In genomic region chr5:111360546-111360945, GRCm38 (mm10) we compare ENCODE assay signal across 17 mouse cellular contexts. TPM values are rescaled to one million over a fixed set of nuclear protein-coding genes. Genes with fewer than 3 reads are reported as not detected.
DNase-seq lines count a peak whose midpoint lies in the region; ATAC-seq and TF ChIP-seq lines count a peak whose summit lies in the region.
"Had no signal": no experiment of that assay in that cellular context is flagged by ENCODE, and none has a peak within 500 bp of the region (broad histone marks: within the 10 kb centered on the region; RNA-seq: fewer than 3 reads in every experiment).

No protein-coding gene starts in this region.

- no peak overlapping the region for H3K27ac ChIP-seq in forebrain, postnatal 0 days (ENCODE audit: low read depth, low read length)
- H3K27ac ChIP-seq in forebrain, embryonic 16.5 days (ENCODE audit: low read length) = no peak overlapping the region
- H3K27ac ChIP-seq: hindbrain, embryonic 14.5 days; kidney, embryonic 15.5 days; neural tube, embryonic 12.5 days had no signal

- H3K27me3 ChIP-seq in forebrain, postnatal 0 days (ENCODE audit: insufficient read depth, low read length) = no peaks in the 10 kb centered on the region
- H3K27me3 ChIP-seq in forebrain, embryonic 16.5 days (replicated peaks; ENCODE audit: control insufficient read depth, insufficient read depth, low read length) = no peaks in the 10 kb centered on the region
- H3K27me3 ChIP-seq: kidney, embryonic 15.5 days; midbrain, embryonic 12.5 days; neural tube, embryonic 12.5 days had no signal

- no peaks in the 10 kb centered on the region for H3K4me1 ChIP-seq in forebrain, postnatal 0 days (ENCODE audit: insufficient read depth)
- no peaks in the 10 kb centered on the region; the same call in 1 of the 2 replicates for H3K4me1 ChIP-seq in forebrain, embryonic 16.5 days (replicated peaks; ENCODE audit: control insufficient read depth, insufficient read depth, low read length)
- H3K4me1 ChIP-seq: kidney, embryonic 15.5 days; neural tube, embryonic 12.5 days had no signal

- no peak overlapping the region for H3K4me2 ChIP-seq in forebrain, postnatal 0 days (ENCODE audit: low read depth)
- no peak overlapping the region for H3K4me2 ChIP-seq in forebrain, embryonic 16.5 days (ENCODE audit: low read length)
- H3K4me2 ChIP-seq: heart, embryonic 11.5 days; hindbrain, embryonic 14.5 days; kidney, embryonic 15.5 days; midbrain, embryonic 12.5 days; neural tube, embryonic 12.5 days had no signal

- H3K36me3 ChIP-seq in forebrain, postnatal 0 days (ENCODE audit: insufficient read depth) = peaks cover 41% of the 10 kb centered on the region
- H3K36me3 ChIP-seq in forebrain, embryonic 16.5 days (ENCODE audit: control insufficient read depth, insufficient read depth) = peaks cover 6% of the 10 kb centered on the region; the same call in 1 of the 2 replicates

- ATAC-seq in forebrain, postnatal 0 days = no peak
- ATAC-seq in forebrain, embryonic 16.5 days = no peak
- ATAC-seq in inflammation-experienced regulatory T-cells, adult 6 months = no peak

- DNase-seq in forebrain, postnatal 0 days = peak; percentile 59
- DNase-seq in layer of hippocampus, postnatal 10 days (ENCODE audit: low spot score in 2 of 2) = peak; percentile 30 to 38
- DNase-seq in layer of hippocampus, postnatal 14 days (ENCODE audit: low spot score in 2 of 2) = no peak
- peak; percentile 60 for DNase-seq in thymus, postnatal 4 days
- DNase-seq in thymus, postnatal 14 days = no peak
- DNase-seq in ovary, postnatal 10 days (ENCODE audit: low spot score) = no peak
- DNase-seq: adrenal gland, postnatal 14 days; layer of hippocampus, postnatal 36 days; right cerebral cortex, adult 18-20 months; thymus, adult 2 months had no signal

- peak; percentile 67 for TF ChIP-seq CTCF in forebrain, postnatal 0 days (IDR thresholded peaks at IDR 0.05; ENCODE audit: low read depth)

- no peaks in the 10 kb centered on the region for H3K9me3 ChIP-seq in forebrain, postnatal 0 days (ENCODE audit: low read length)
- no peaks in the 10 kb centered on the region for H3K9me3 ChIP-seq in forebrain, embryonic 16.5 days (ENCODE audit: control insufficient read depth, low read length)
- H3K9me3 ChIP-seq: kidney, embryonic 15.5 days; midbrain, embryonic 12.5 days; neural tube, embryonic 12.5 days had no signal

- no peak overlapping the region for H3K9ac ChIP-seq in forebrain, postnatal 0 days
- no peak overlapping the region for H3K9ac ChIP-seq in forebrain, embryonic 16.5 days (replicated peaks; ENCODE audit: low read depth, low read length)
- H3K9ac ChIP-seq: hindbrain, embryonic 14.5 days; kidney, embryonic 15.5 days; midbrain, embryonic 12.5 days; neural tube, embryonic 12.5 days had no signal

- 67% methylated on average over 5 of the region's 5 CpGs for WGBS in forebrain, postnatal 0 days
- WGBS in forebrain, embryonic 16.5 days = 70% methylated on average over 5 of the region's 5 CpGs

- no peak overlapping the region for H3K4me3 ChIP-seq in forebrain, postnatal 0 days (ENCODE audit: low read depth, low read length)
- no peak overlapping the region for H3K4me3 ChIP-seq in forebrain, embryonic 16.5 days (replicated peaks; ENCODE audit: low read length)
- H3K4me3 ChIP-seq: kidney, embryonic 15.5 days; midbrain, embryonic 12.5 days; neural tube, embryonic 12.5 days had no signal

RNA-seq across cellular contexts. Expression of gene Pitpnb, which starts 30.0 kb away (rescaled TPM):
- 8.3 and 11.2 TPM in 2 replicates for total RNA-seq in forebrain, postnatal 0 days (2014; rRNA removed)
- polyA plus RNA-seq in forebrain, postnatal 0 days (2015; fragmentation: Nextera tagmentation; extraction: Ambion mirVana) = 80.6 and 93.0 TPM in 2 replicates
- polyA plus RNA-seq in forebrain, embryonic 16.5 days (2015; fragmentation: Nextera tagmentation; extraction: Ambion mirVana) = 107 and 112 TPM in 2 replicates
- total RNA-seq in layer of hippocampus, postnatal 10 days (2021) = 10 to 100 TPM; 68.3 to 73.7 TPM
- total RNA-seq in layer of hippocampus, postnatal 14 days (2021) = 10 to 100 TPM; 68.1 to 68.2 TPM
- polyA plus RNA-seq in inflammation-experienced regulatory T-cells, adult 6 months (2017; shearing (Covaris generic)) = 10 to 100 TPM; 60.4 to 73.5 (median 62.2) TPM

RNA-seq across cellular contexts. Expression of gene Mn1, which starts 56.6 kb away (rescaled TPM):
- 108 and 123 TPM in 2 replicates for total RNA-seq in forebrain, postnatal 0 days (2014; rRNA removed)
- 57.9 and 73.2 TPM in 2 replicates for polyA plus RNA-seq in forebrain, postnatal 0 days (2015; fragmentation: Nextera tagmentation; extraction: Ambion mirVana)
- polyA plus RNA-seq in forebrain, embryonic 16.5 days (2015; fragmentation: Nextera tagmentation; extraction: Ambion mirVana) = 99.6 and 106 TPM in 2 replicates
- 10 to 100 TPM; 33.7 to 36.8 TPM for total RNA-seq in layer of hippocampus, postnatal 10 days (2021)
- total RNA-seq in layer of hippocampus, postnatal 14 days (2021) = 10 to 100 TPM; 30.9 to 31.3 TPM
- not detected for polyA plus RNA-seq in inflammation-experienced regulatory T-cells, adult 6 months (2017; shearing (Covaris generic))

Comparison
In these comparisons a context has a peak if more than half of its experiments do, and no peak if none do; other contexts are left out.
1. DNase-seq: peak in forebrain, postnatal 0 days (single experiment), layer of hippocampus, postnatal 10 days (2 of 2) and thymus, postnatal 4 days (single experiment); none in layer of hippocampus, postnatal 14 days (0 of 2), thymus, postnatal 14 days (single experiment) and ovary, postnatal 10 days (single experiment).